Mouse (Mus musculus) stomach, embryonic 16.5 days (tissue): ENCODE data around the gene Mttp. TPM values are rescaled to one million over a fixed set of nuclear protein-coding genes. Genes with fewer than 3 reads are reported as not detected.
A peak's percentile ranks its signal among the peaks of the same experiment; 100 is the strongest.

ENCODE experiments used
- ATAC-seq: fragments of 200-750 bp; cut with Nextera tagmentation; 2 replicates; pipeline ENCODE4 v1.8.0; 2017; ENCODE audit warnings: moderate number of reproducible peaks, moderate TSS enrichment; ENCODE audit not compliant: insufficient read depth, low FRiP score
- H3K27ac ChIP-seq: fragments of 300-500 bp; sonication (generic); 2 replicates; pipeline ENCODE4 v1.5.1; 2014; ENCODE audit warnings: low read length
- H3K27me3 ChIP-seq: fragments of 300-500 bp; sonication (generic); 2 replicates; pipeline ENCODE4 v1.6.1; 2014; ENCODE audit warnings: low read length, control low read depth, mixed read lengths; ENCODE audit not compliant: control insufficient read depth, insufficient read depth
- H3K36me3 ChIP-seq: fragments of 300-500 bp; sonication (generic); 2 replicates; pipeline ENCODE4 v1.6.1; 2014; ENCODE audit warnings: low read length; ENCODE audit not compliant: control insufficient read depth, insufficient read depth
- H3K4me1 ChIP-seq: fragments of 300-500 bp; sonication (generic); 2 replicates; pipeline ENCODE4 v1.6.1; 2014; ENCODE audit warnings: low read length, control low read depth, mixed read lengths; ENCODE audit not compliant: control insufficient read depth, insufficient read depth
- H3K4me2 ChIP-seq: fragments of 300-500 bp; sonication (generic); 2 replicates; pipeline ENCODE4 v1.6.1; 2014; ENCODE audit warnings: low read depth, low read length, mixed read lengths
- H3K4me3 ChIP-seq: fragments of 300-500 bp; sonication (generic); replicated peaks from 2 replicates; pipeline ENCODE4 v1.5.1; 2014; ENCODE audit warnings: mild to moderate bottlenecking, low read length
- H3K9ac ChIP-seq: fragments of 300-500 bp; sonication (generic); 2 replicates; pipeline ENCODE4 v1.6.1; 2014; ENCODE audit warnings: low read length
- H3K9me3 ChIP-seq: fragments of 300-500 bp; sonication (generic); replicated peaks from 2 replicates; pipeline ENCODE4 v1.6.1; 2016; ENCODE audit warnings: low read length, control low read depth; ENCODE audit not compliant: control insufficient read depth
- WGBS: fragments of 180-500 bp; shearing (Covaris S2); extraction: QIAGEN DNeasy Blood & Tissue Kit; methylation state at CpG from one replicate; pipeline ENCODE4 v1.1.7; 2014; 5-methylcytosine and 5-hydroxymethylcytosine counted together
- polyA plus RNA-seq: library from polyadenylated mRNA; unstranded; fragments of >200 nt; fragmentation: Nextera tagmentation; extraction: Ambion mirVana; gene quantifications from 2 replicates; pipeline ENCODE4 v1.2.1, GENCODE M21; 2015

Gene Mttp
- polyA plus RNA-seq, 1 experiment from 2014 or later, result 63.7 TPM

DNA sequence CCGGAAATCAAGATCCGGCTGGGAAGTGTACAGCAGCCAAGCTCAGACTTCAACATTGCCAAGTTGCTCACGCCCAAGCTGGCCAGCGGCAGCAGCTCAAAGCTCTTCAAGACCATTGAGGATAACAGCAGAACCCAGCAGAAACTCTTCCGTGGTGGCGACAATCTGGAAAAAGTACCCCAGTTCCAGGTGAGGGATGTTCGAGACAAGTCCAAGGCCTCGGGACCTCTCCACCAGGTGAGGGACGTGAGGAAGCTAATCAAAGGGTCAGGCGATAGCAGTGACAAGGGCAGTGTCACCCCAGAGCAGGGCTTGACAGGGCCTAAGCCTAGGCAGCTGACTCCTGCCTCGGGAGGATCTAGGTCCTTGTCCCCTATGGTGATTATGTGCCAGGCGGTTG lies 76.7 kb downstream of the Mttp start:
- no peak for ATAC-seq
- Histone ChIP-seq H3K4me3 (no peak overlapping the region), H3K36me3 (no peaks in the 10 kb centered on the region), H3K4me2 (no peak overlapping the region), H3K9ac (no peak overlapping the region), H3K4me1 (peaks cover 14% of the 10 kb centered on the region; the same call in 1 of the 2 replicates), H3K9me3 (no peaks in the 10 kb centered on the region), H3K27ac (no peak overlapping the region), H3K27me3 (no peaks in the 10 kb centered on the region; the same call in 1 of the 2 replicates)
- 93% methylated on average over 12 of the region's 12 CpGs for WGBS

DNA sequence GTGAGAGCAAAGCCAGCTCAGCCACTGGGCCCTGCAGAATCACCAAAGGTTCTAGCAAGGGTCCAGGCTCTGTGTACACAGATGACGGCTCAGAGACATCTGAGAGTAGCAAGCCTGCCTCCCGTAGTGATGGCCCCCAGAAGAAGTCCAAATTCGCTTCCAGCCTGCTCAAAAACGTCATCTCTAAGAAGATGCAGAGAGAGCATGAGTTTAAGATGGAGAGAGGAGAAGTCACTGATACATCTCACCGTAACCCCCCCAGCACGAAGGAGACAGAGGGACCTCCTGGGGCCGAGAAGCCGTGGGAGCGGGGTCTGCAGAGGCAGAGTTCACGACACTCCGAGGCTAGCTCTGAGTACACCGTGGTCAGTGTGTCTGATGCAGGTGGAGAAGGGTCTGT lies 77.5 kb downstream of the Mttp start, which contains the start of gene Gm5105:
Gene Gm5105 (minus strand): TSS at position 101 of the 400 bp plus-strand sequence.
- Histone ChIP-seq H3K9ac (no peak within 1 kb of the TSS), H3K4me1 (peaks cover 14% of the 10 kb centered on the region; the same call in 1 of the 2 replicates), H3K36me3 (no peaks in the 10 kb centered on the region), H3K27me3 (no peaks in the 10 kb centered on the region; the same call in 1 of the 2 replicates), H3K27ac (no peak within 1 kb of the TSS), H3K4me2 (no peak within 1 kb of the TSS), H3K9me3 (no peaks in the 10 kb centered on the region), H3K4me3 (no peak within 1 kb of the TSS)
- WGBS, result 90% methylated on average over 12 of the region's 12 CpGs
- no peak for ATAC-seq

GRCm38 (mm10) chr3:138066348-138066856 lies 78.4 kb downstream of the Mttp start:
- ATAC-seq, result no peak
- peaks cover 14% of the 10 kb centered on the region; the same call in 1 of the 2 replicates for H3K4me1 ChIP-seq
- no peaks in the 10 kb centered on the region; the same call in 1 of the 2 replicates for H3K27me3 ChIP-seq
- H3K36me3 ChIP-seq, result no peaks in the 10 kb centered on the region
- WGBS, result 78% methylated on average over 20 of the region's 20 CpGs
- H3K9me3 ChIP-seq, result no peaks in the 10 kb centered on the region
- no peak overlapping the region for H3K27ac ChIP-seq
- no peak overlapping the region for H3K4me3 ChIP-seq
- no peak overlapping the region for H3K9ac ChIP-seq
- no peak overlapping the region for H3K4me2 ChIP-seq

- Histone ChIP-seq H3K36me3 (no peaks in the 10 kb centered on the region), H3K4me3 (no peak overlapping the region), H3K4me2 (no peak overlapping the region), H3K4me1 (peaks cover 14% of the 10 kb centered on the region; the same call in 1 of the 2 replicates), H3K9ac (no peak overlapping the region), H3K27ac (no peak overlapping the region), H3K9me3 (no peaks in the 10 kb centered on the region), H3K27me3 (no peaks in the 10 kb centered on the region; the same call in 1 of the 2 replicates)
- 87% methylated on average over 16 of the region's 16 CpGs for WGBS
- ATAC-seq, result no peak
These were observed 78.8 kb downstream of the Mttp start for GRCm38 (mm10) chr3:138065930-138066329.

GRCm38 (mm10) chr3:138064732-138065645 lies 79.8 kb downstream of the Mttp start, which contains the start of gene 1110002E22Rik:
1110002E22Rik (plus strand) TSS chr3:138065052.
- 70% methylated on average over 33 of the region's 33 CpGs for WGBS
- Histone ChIP-seq H3K36me3 (no peaks in the 10 kb centered on the region), H3K4me3 (no peak within 1 kb of the TSS), H3K4me1 (peaks cover 14% of the 10 kb centered on the region; the same call in 1 of the 2 replicates), H3K4me2 (peak within 1 kb of the TSS; percentile 19; the same call in 1 of the 2 replicates), H3K27ac (peak within 1 kb of the TSS; percentile 49), H3K9ac (0 out of 2 replicates have a peak within 1 kb of the TSS, but pooled peaks have one; percentile 21), H3K9me3 (no peaks in the 10 kb centered on the region), H3K27me3 (no peaks in the 10 kb centered on the region; the same call in 1 of the 2 replicates)
- peak; percentile 8; the same call in 1 of the 2 replicates for ATAC-seq

- H3K9ac ChIP-seq, result no peak overlapping the region
- peaks cover 16% of the 10 kb centered on the region; the same call in 1 of the 2 replicates for H3K4me1 ChIP-seq
- H3K4me3 ChIP-seq, result no peak overlapping the region
- peak; percentile 77; the same call in 1 of the 2 replicates for ATAC-seq
- no peaks in the 10 kb centered on the region for H3K9me3 ChIP-seq
- peak overlapping the region; percentile 19; the same call in 1 of the 2 replicates for H3K4me2 ChIP-seq
- no peaks in the 10 kb centered on the region for H3K36me3 ChIP-seq
- no peaks in the 10 kb centered on the region; the same call in 1 of the 2 replicates for H3K27me3 ChIP-seq
- 40% methylated on average over 14 of the region's 14 CpGs for WGBS
- peak overlapping the region; percentile 49 for H3K27ac ChIP-seq
These were observed 80.9 kb downstream of the Mttp start for GRCm38 (mm10) chr3:138063731-138064329.

DNA sequence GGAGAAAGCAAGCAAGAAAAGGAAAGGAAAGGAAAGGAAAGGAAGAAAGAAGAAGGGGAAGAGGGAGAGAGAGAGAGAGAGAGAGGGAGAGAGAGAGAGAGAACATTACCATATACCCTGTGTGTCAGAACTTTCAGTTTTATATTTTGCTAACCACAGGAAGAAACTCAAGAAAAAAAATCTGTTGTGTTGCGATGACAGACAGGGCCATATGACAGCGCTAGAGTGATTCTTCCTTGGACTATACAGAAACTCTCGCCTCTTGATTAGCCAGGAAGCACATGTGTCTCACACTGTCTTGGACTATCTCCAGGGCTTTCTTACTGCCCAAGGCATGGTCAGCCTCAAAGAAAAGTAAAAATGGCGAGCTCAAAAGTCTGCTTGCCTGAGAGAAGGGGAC lies 82.1 kb downstream of the Mttp start:
- Histone ChIP-seq H3K36me3 (no peaks in the 10 kb centered on the region), H3K9me3 (no peaks in the 10 kb centered on the region), H3K27ac (no peak overlapping the region), H3K4me3 (no peak overlapping the region), H3K27me3 (no peaks in the 10 kb centered on the region; the same call in 1 of the 2 replicates), H3K9ac (no peak overlapping the region), H3K4me1 (peaks cover 19% of the 10 kb centered on the region; the same call in 1 of the 2 replicates), H3K4me2 (no peak overlapping the region)
- WGBS, result 73% methylated on average over 4 of the region's 4 CpGs
- no peak for ATAC-seq

DNA sequence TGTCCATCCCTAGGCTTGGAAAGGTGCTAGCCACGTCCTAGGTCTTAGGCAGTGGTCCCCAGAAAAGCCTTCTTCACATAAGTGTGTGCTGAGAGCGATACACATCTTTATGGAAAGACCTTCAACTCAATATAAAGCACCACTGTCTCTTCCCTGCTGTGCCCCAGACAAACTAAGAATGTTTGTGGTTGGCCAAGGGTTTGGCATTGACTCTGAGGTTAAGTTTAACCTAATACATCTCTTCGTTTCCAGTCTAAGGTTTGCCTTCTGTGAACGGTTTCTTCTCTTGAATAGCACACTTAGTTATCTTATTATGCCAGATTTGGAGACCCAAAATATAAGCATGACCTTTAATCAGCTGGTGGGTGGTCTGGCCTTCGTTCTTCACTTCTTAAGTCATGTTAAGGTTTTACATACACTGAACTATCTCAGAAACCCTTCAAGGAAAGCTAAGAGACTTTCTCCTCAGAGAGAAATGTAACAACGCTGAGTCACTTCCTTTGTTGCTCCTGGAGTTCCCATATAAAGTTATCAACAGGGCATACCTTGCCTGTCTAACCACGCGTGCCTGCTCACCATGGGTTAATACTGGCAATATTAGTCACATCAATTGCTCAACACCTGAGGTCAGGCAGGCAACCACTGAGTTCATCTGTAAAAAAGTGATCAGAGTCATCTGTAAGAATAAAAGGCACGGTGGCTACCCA lies 83.4 kb downstream of the Mttp start:
- H3K27ac ChIP-seq, result no peak overlapping the region
- no peak for ATAC-seq
- H3K4me3 ChIP-seq, result no peak overlapping the region
- WGBS, result 78% methylated on average over 9 of the region's 9 CpGs
- H3K9ac ChIP-seq, result no peak overlapping the region
- no peaks in the 10 kb centered on the region; the same call in 1 of the 2 replicates for H3K27me3 ChIP-seq
- H3K9me3 ChIP-seq, result no peaks in the 10 kb centered on the region
- no peaks in the 10 kb centered on the region for H3K36me3 ChIP-seq
- no peak overlapping the region for H3K4me2 ChIP-seq
- peaks cover 29% of the 10 kb centered on the region for H3K4me1 ChIP-seq
